Mouse (Mus musculus) adrenal gland (tissue): ENCODE data around the gene Gtf2ird2.

ENCODE experiments used
- intact Hi-C: fragments of 180-260 bp; cut with DNase I; formaldehyde crosslinking; loops from one replicate; pipeline ENCODE4 v1.15.1; 2025

The Gtf2ird2 gene

GRCm38 (mm10) chr5:134182172-134182571, 1.6 kb upstream of the Gtf2ird2 start:
- intact Hi-C loops = loop anchor here (5.0 kb wide), 1 partner anchor 305 kb away; no protein-coding TSS in a partner anchor

DNA sequence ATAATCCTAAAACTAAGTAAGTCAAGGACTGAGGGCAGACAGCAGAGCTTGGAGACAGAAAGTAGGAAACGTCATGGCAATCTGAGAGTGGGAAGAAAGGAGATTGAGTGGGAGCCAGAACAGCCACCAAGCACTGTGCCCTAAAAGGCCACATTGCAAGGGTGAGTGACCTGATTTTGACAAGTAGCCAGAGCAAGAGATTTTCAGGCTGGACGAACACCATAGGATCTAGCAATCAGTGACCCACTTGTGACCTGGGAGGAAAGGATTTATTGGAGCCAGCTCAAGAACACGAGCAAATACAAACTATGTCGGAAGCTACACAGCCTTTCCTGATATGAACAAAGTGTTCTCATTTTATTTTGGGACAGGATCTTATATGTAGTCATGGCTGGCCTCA, 1.1 kb upstream of the Gtf2ird2 start:
- intact Hi-C loops = loop anchor here (5.0 kb wide), 1 partner anchor 305 kb away; no protein-coding TSS in a partner anchor

GRCm38 (mm10) chr5:134183162-134183561, 657 bp upstream of the Gtf2ird2 start:
- intact Hi-C loops = loop anchor here (5.0 kb wide), 1 partner anchor 304 kb away; no protein-coding TSS in a partner anchor

- intact Hi-C loops = loop anchor here (2.0 kb wide), 1 partner anchor 159 kb away; no protein-coding TSS in a partner anchor
Observed at GRCm38 (mm10) chr5:134186059-134186458, 2.2 kb downstream of the Gtf2ird2 start.

DNA sequence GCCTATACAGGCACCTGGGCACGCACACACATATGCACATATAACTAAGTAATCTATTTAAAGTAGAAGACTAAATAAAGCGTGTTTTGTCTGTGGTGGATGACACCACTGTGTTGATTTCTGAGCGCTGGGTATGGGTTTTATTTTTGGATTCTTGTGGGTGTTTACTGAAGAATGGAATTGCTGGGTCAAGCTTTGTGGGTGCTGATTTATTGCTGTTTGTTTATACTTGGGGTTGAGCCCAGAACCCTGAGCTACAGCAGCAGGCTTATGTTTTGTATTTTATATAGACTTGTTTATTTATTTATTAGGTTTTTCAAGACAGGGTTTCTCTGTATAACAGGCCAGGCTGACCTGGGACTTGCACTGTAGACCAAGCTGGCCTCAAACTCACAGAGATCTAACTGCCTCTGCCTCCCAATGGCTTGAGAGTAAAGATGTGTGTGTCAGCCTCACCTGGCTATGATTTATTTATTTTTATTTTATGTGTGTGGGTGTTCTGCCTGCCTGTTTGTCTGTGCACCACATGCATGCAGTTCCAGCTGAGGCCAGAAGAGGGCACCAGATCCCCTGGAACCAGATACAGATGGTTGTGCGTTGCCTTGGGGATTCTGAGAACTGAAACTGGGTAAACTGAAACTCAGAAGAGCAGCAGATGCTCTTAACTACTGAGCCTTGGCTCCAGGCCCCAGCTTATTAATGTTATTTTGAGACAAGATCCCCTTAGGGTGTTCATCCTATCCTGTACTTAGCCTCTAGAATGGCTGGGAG, 3.3 kb downstream of the Gtf2ird2 start:
- intact Hi-C loops = loop anchor here (2.0 kb wide), 1 partner anchor 158 kb away; no protein-coding TSS in a partner anchor

DNA sequence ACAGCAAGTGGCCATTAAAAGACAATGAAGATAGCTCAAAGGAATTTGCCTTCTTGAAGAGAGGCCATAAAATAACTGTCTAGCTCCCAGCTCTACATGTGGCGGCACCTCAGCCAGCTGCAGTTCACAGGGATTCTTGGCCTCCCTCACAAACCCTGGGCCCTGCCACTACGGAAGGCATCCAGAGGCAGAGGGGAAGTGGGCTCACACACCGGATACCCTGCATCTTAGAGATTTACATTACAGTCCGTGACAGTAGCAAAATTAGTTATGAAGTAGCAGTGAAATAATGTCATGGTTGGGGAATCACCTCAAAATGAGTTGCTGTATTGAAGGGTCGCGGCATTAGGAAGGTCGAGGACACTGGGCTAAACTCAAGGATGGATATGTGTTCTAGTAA, 4.8 kb downstream of the Gtf2ird2 start:
- intact Hi-C loops = no loop called here

DNA sequence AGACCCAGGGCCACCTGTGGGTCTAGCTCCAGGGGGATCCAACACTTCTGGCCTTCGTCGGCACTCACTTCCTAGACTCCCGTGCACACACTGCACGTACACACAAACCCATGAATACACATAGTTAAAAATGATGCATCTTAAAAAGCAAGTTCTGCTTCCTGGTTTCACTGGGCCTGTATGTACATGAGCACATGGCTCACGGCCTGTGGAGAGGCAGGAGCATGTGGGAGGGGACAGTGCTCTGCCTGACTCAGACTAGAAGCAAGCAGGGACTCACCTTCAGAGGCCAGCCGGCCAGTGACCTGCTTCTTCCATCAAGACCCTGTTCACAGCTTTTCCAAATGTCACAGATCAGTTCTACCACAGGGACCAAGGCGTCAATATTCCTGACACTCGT, 9.8 kb downstream of the Gtf2ird2 start:
- intact Hi-C loops = loop anchor here (5.0 kb wide), 1 partner anchor 39 kb away; no protein-coding TSS in a partner anchor

GRCm38 (mm10) chr5:134206721-134207120, 22.9 kb downstream of the Gtf2ird2 start:
- intact Hi-C loops = no loop called here

GRCm38 (mm10) chr5:134209931-134210554, 26.2 kb downstream of the Gtf2ird2 start:
- intact Hi-C loops = no loop called here

GRCm38 (mm10) chr5:134214021-134214806, 30.4 kb downstream of the Gtf2ird2 start:
- intact Hi-C loops = no loop called here

GRCm38 (mm10) chr5:134217900-134218299, 34.1 kb downstream of the Gtf2ird2 start:
- intact Hi-C loops = no loop called here

DNA sequence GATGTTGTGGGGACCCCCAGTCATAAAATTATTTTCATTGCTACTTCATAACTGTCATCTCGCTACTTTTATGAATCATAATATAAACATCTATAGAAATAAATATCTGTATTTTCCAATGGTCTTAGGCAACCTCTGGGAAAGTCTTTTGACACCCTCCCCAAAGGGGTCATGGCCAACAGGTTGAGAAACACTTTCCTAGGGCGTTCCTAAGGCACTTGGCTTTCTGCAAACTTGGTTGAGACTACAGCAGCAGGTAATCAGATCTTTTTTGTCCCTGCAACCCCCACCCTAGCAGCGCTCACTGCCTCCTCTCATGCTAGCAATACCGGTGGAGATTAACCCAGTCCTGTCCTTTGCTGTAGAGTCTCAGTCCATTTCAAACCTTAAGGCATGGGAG, 37.5 kb downstream of the Gtf2ird2 start:
- intact Hi-C loops = no loop called here

DNA sequence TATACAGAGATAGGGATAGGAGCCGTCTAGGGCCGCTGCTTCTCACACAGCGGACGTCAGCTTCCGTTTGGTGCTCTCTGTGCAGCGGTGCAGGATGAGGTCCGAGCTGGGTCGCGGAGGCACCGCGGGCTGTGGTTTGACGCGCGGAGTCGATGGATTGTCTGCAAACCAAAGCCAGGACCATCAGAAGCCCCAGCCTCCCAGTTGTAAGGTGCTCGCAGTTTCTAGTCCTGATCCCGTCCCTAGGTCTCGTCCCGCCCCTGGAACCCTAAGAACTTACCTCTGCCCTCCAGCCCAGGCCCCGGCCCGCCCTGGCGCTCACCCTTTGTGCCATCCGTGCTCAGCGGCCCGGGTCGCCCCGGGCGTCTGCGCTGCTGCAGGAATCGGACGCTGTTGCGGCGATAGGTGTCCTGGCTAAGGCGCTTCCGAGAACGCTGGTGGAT, 37.9 kb downstream of the Gtf2ird2 start:
- intact Hi-C loops = no loop called here

GRCm38 (mm10) chr5:134225110-134225901, 41.5 kb downstream of the Gtf2ird2 start:
- intact Hi-C loops = no loop called here

GRCm38 (mm10) chr5:134226946-134227345, 43.1 kb downstream of the Gtf2ird2 start:
- intact Hi-C loops = no loop called here

DNA sequence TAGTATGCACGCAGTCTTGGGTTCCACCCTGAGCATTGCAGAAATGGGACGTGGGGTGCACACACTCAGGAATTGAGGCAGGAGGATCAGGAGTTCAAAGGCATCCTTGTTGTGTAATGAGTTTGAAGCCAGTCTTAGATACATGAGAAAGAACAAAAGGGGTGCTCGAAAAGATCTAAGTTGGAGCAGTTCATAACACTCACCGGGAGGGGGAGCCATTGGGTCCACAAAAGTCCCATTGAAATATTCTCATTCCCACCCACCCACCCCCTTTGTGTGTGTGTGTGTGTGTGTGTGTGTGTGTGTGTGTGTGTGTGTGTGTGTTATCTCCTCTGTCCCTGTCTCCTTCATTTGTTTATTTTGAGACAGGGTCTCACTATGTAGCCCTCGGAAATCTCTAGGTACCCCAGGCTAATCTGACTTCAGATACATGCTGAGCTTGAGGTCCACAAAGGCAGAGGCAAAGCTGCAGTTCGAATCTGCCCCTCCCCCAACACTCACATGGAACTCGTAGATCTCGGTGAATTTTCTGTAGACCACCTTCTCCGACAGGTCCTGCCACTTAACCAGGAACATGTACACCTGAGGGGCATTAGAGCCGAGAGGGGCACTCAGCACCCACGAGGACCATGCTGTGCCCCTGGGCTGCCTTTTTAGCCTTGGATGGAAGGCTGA, 43.9 kb downstream of the Gtf2ird2 start:
- intact Hi-C loops = no loop called here

DNA sequence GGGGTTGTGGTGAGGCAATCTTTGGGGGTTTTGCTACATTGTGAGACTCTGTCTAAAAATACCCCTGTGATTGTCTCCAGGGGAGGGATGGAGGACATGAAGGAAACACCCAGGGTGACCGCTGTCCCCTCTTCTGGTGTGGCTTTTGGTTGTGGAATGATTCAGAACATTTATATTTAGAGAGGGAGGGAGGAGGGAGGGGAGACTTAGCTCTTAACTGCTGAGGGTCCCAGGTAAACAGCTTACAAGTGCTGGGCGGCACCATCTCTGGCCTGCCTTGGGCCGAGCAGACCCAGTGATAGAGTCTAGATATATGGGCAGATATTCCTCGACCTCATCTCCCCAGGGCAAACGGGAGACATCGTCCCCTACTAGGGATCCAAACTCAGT, 44.4 kb downstream of the Gtf2ird2 start:
- intact Hi-C loops = no loop called here

DNA sequence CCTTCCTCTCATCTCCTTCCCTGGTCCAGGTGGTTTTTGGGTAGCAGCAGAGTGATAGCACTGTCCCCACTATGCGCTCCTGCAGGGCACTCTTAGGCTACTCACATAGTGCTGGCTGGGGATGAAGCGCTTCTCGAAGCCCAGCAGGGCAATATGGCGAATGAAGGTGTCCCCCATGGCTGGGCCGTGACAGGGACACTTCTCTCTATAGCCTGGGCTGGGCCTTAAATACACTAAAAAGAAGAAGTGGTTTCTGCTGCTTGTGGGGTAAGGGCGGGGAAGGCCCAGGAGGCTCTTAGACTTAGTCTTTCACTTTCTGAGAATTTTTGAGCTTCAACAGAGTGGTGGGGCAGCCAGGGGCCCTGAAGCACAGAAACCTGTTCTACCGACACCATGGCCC, 45.6 kb downstream of the Gtf2ird2 start, which contains the start of gene Ncf1:
Ncf1 (minus strand) TSS at position 235 of the 400 bp plus-strand sequence.
- intact Hi-C loops = no loop called here

DNA sequence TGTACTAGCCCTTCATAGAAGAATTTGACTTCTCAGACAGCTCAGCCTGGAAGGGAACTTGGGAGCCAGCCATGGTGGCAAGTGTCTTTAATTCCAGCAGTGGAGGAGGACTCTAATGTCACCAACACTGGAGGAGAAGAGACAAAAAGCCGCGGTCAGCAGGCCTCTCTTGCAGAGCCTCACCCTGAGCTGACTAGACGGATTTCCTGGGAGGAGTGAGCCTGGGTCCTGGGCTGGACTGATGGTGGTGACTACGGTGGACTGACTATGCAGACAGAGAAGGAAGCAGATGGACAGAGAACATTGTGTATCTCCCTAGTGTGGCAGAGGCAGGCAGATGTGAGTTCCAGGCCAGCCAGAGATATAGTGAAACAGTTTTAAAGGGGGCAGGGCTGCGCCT, 47.6 kb downstream of the Gtf2ird2 start:
- intact Hi-C loops = loop anchor here (5.0 kb wide), 1 partner anchor 39 kb away; no protein-coding TSS in a partner anchor

- intact Hi-C loops = loop anchor here (5.0 kb wide), 1 partner anchor 40 kb away; no protein-coding TSS in a partner anchor
Observed at GRCm38 (mm10) chr5:134232111-134232510, 48.3 kb downstream of the Gtf2ird2 start.
